Mouse (Mus musculus) thymus, adult 2 months (tissue): Measurements from ENCODE around the gene Acaca.

Experiments
- CTCF ChIP-seq: fragments of 200-500 bp; IDR thresholded peaks from 2 replicates; pipeline ENCODE4 v1.5.1; 2012; ENCODE audit warnings: mild to moderate bottlenecking, control low read depth, low read length, moderate library complexity, borderline replicate concordance; ENCODE audit not compliant: control insufficient read depth, poor library complexity, insufficient read depth; ENCODE audit errors: extremely low read depth
- POLR2A ChIP-seq: fragments of 200-500 bp; IDR thresholded peaks from 2 replicates; pipeline ENCODE4 v1.6.1; 2012; ENCODE audit warnings: mild to moderate bottlenecking, low read length, control low read depth, moderate library complexity; ENCODE audit not compliant: control insufficient read depth, poor library complexity, insufficient read depth; ENCODE audit errors: extremely low read depth

GRCm38 (mm10) chr11:84362633-84363243, 233.3 kb downstream of the Acaca start:
- TF ChIP-seq CTCF (no peak), POLR2A (no peak)
